Mouse (Mus musculus): Measurements from ENCODE around the gene Clic3. TPM values are rescaled to one million over a fixed set of nuclear protein-coding genes. Genes with fewer than 3 reads are reported as not detected.

Gene Clic3
- total RNA-seq, 2 experiments from 2014 or later, result not detected

- no peak for ATAC-seq (replicated peaks; ENCODE audit: low FRiP score, poor library complexity, severe bottlenecking)
Measured at GRCm38 (mm10) chr2:25436286-25436820, 20.3 kb upstream of the Clic3 start.

GRCm38 (mm10) chr2:25441067-25441466, 15.6 kb upstream of the Clic3 start:
- no peak for ATAC-seq (replicated peaks; ENCODE audit: low FRiP score, poor library complexity, severe bottlenecking)

- ATAC-seq (replicated peaks; ENCODE audit: low FRiP score, poor library complexity, severe bottlenecking), result no peak
Measured at GRCm38 (mm10) chr2:25442682-25443081, 14.0 kb upstream of the Clic3 start.

GRCm38 (mm10) chr2:25450853-25451647, 5.6 kb upstream of the Clic3 start:
- no peak for ATAC-seq (replicated peaks; ENCODE audit: low FRiP score, poor library complexity, severe bottlenecking)

- ATAC-seq (replicated peaks; ENCODE audit: low FRiP score, poor library complexity, severe bottlenecking), result no peak
Measured at GRCm38 (mm10) chr2:25452951-25453350, 3.7 kb upstream of the Clic3 start.

- ATAC-seq (replicated peaks; ENCODE audit: low FRiP score, poor library complexity, severe bottlenecking), result no peak
Measured at GRCm38 (mm10) chr2:25457022-25457896, 621 bp downstream of the Clic3 start.

GRCm38 (mm10) chr2:25458911-25459310, 2.3 kb downstream of the Clic3 start:
- no peak for ATAC-seq (replicated peaks; ENCODE audit: low FRiP score, poor library complexity, severe bottlenecking)

GRCm38 (mm10) chr2:25460135-25460534, 3.5 kb downstream of the Clic3 start:
- ATAC-seq (replicated peaks; ENCODE audit: low FRiP score, poor library complexity, severe bottlenecking), result 0 out of 2 replicates have a peak, but pooled peaks have one; percentile 1

- ATAC-seq (replicated peaks; ENCODE audit: low FRiP score, poor library complexity, severe bottlenecking), result peak; percentile 82
Measured at GRCm38 (mm10) chr2:25460551-25461309, 4.1 kb downstream of the Clic3 start, which contains the start of gene Paxx. Gene Paxx (minus strand): TSS chr2:25461094.

- ATAC-seq (replicated peaks; ENCODE audit: low FRiP score, poor library complexity, severe bottlenecking), result no peak
Measured at GRCm38 (mm10) chr2:25461407-25461806, 4.8 kb downstream of the Clic3 start.

- no peak for ATAC-seq (replicated peaks; ENCODE audit: low FRiP score, poor library complexity, severe bottlenecking)
Measured at GRCm38 (mm10) chr2:25463630-25464029, 7.0 kb downstream of the Clic3 start.

GRCm38 (mm10) chr2:25465256-25465655, 8.6 kb downstream of the Clic3 start:
- no peak for ATAC-seq (replicated peaks; ENCODE audit: low FRiP score, poor library complexity, severe bottlenecking)

GRCm38 (mm10) chr2:25465816-25466635, 9.4 kb downstream of the Clic3 start:
- ATAC-seq (replicated peaks; ENCODE audit: low FRiP score, poor library complexity, severe bottlenecking), result no peak

- no peak for ATAC-seq (replicated peaks; ENCODE audit: low FRiP score, poor library complexity, severe bottlenecking)
Measured at GRCm38 (mm10) chr2:25467606-25468303, 11.1 kb downstream of the Clic3 start.

GRCm38 (mm10) chr2:25468962-25469915, 12.6 kb downstream of the Clic3 start:
- ATAC-seq (replicated peaks; ENCODE audit: low FRiP score, poor library complexity, severe bottlenecking), result no peak

GRCm38 (mm10) chr2:25469969-25470368, 13.3 kb downstream of the Clic3 start, which contains the start of gene Ptgds:
Gene Ptgds (minus strand): TSS chr2:25470046.
- no peak for ATAC-seq (replicated peaks; ENCODE audit: low FRiP score, poor library complexity, severe bottlenecking)

GRCm38 (mm10) chr2:25472550-25472949, 15.9 kb downstream of the Clic3 start:
- ATAC-seq (replicated peaks; ENCODE audit: low FRiP score, poor library complexity, severe bottlenecking), result no peak

Measured in erythroid progenitor cell, adult 5-6 weeks (primary cell).